Mouse (Mus musculus): ENCODE measurements around the gene Ppp1r2. TPM values are rescaled to one million over a fixed set of nuclear protein-coding genes. Genes with fewer than 3 reads are reported as not detected.

Ppp1r2 gene
- total and polyA plus RNA-seq, 3 experiments: 33.8 to 75.4 (median 62.4) TPM

DNA sequence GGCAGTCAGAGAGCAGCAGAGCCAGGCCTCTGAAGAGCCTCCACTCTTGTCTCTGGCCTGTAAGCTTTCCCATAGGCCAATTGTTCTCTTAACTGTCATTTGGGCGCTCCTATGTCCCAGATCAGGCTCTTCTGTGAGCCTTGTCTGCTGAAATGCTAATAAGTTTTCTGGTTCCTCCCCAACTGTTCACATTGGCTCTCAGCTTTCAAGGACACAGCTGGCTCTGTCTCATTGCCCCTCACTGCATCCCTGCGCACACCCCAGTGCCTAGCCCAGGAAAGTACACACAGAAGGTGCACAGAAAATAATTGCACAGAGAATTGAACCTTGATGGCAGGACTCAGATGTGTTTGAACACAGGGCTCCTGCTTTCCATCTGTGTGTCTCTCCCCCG is 24.9 kb upstream of the Ppp1r2 start:
- DNase-seq (ENCODE audit: extremely low read depth): no peak
- dilution Hi-C loops (cut with MboI; ENCODE audit: extremely low pct_ligation_motif_present, extremely low pct_unique_long_range_greater_than_20kb, low sequenced_read_pairs) (no loop called here), in situ Hi-C loops (cut with MboI; ENCODE audit: low pct_ligation_motif_present, low pct_unique_long_range_greater_than_20kb, low sequenced_read_pairs) (no loop called here)
- TF ChIP-seq GABPA (IDR thresholded peaks at IDR 0.05; ENCODE audit: insufficient replicate concordance, low read depth, low read length) (no peak), ELF1 (IDR thresholded peaks at IDR 0.05; ENCODE audit: low read depth, low read length) (no peak), MAZ (IDR thresholded peaks at IDR 0.05; ENCODE audit: low read depth, low read length) (no peak), ZC3H11A (IDR thresholded peaks at IDR 0.05; ENCODE audit: low read depth, low read length) (no peak), ZKSCAN1 (IDR thresholded peaks at IDR 0.05; ENCODE audit: borderline replicate concordance, low read depth, low read length) (no peak), CHD2 (IDR thresholded peaks at IDR 0.05; ENCODE audit: low read length) (no peak), NELFE (IDR thresholded peaks at IDR 0.05; ENCODE audit: low read depth, low read length) (no peak), HCFC1 (IDR thresholded peaks at IDR 0.05; ENCODE audit: low read depth, low read length) (no peak), MAX (IDR thresholded peaks at IDR 0.05; ENCODE audit: low read length) (no peak), TCF12 (IDR thresholded peaks at IDR 0.05; ENCODE audit: low read depth, low read length) (no peak), E2F4 (IDR thresholded peaks at IDR 0.05; ENCODE audit: insufficient replicate concordance, low read depth, low read length) (no peak), CTCF (conservative IDR thresholded peaks at IDR 0.05 in 1 of 2, IDR thresholded peaks at IDR 0.05 in 1 of 2; ENCODE audit: low read depth in 2 of 2, low read length in 2 of 2) (no peak), JUN (IDR thresholded peaks at IDR 0.05; ENCODE audit: insufficient read depth, low read depth, low read length) (no peak), KAT2A (IDR thresholded peaks at IDR 0.05; ENCODE audit: insufficient replicate concordance, low read length) (no peak), BHLHE40 (IDR thresholded peaks at IDR 0.05; ENCODE audit: low read depth, low read length) (no peak), RCOR1 (conservative IDR thresholded peaks at IDR 0.05; ENCODE audit: low read depth, low read length) (no peak), JUND (conservative IDR thresholded peaks at IDR 0.05; ENCODE audit: low read depth, low read length) (no peak)
- H3K27me3 ChIP-seq (replicated peaks): no peaks in the 10 kb centered on the region
- no peak overlapping the region for H3K4me2 ChIP-seq (ENCODE audit: insufficient read depth, low read depth, poor library complexity, severe bottlenecking)
- H3K36me3 ChIP-seq (replicated peaks in 1 of 2; ENCODE audit: control insufficient read depth in 1 of 2, insufficient read depth in 1 of 2, low read length in 1 of 2): no peaks in the 10 kb centered on the region
- no peak overlapping the region for H3K4me3 ChIP-seq (replicated peaks in 1 of 3; ENCODE audit: low read depth in 2 of 3, low read length in 2 of 3, poor library complexity in 1 of 3)
- H3K27ac ChIP-seq (ENCODE audit: insufficient read depth, low read depth): no peak overlapping the region
- H3K4me1 ChIP-seq (ENCODE audit: control insufficient read depth in 1 of 2, insufficient read depth in 2 of 2): peaks cover 4 to 9% of the 10 kb centered on the region in 2 experiments
- H3K9me3 ChIP-seq (replicated peaks; ENCODE audit: low read length): no peaks in the 10 kb centered on the region
- no peak overlapping the region for H3K9ac ChIP-seq (ENCODE audit: insufficient read depth, low read depth)
- H3K79me2 ChIP-seq (replicated peaks; ENCODE audit: control insufficient read depth, extremely low read depth, insufficient read depth, poor library complexity, severe bottlenecking): no peaks in the 10 kb centered on the region

DNA sequence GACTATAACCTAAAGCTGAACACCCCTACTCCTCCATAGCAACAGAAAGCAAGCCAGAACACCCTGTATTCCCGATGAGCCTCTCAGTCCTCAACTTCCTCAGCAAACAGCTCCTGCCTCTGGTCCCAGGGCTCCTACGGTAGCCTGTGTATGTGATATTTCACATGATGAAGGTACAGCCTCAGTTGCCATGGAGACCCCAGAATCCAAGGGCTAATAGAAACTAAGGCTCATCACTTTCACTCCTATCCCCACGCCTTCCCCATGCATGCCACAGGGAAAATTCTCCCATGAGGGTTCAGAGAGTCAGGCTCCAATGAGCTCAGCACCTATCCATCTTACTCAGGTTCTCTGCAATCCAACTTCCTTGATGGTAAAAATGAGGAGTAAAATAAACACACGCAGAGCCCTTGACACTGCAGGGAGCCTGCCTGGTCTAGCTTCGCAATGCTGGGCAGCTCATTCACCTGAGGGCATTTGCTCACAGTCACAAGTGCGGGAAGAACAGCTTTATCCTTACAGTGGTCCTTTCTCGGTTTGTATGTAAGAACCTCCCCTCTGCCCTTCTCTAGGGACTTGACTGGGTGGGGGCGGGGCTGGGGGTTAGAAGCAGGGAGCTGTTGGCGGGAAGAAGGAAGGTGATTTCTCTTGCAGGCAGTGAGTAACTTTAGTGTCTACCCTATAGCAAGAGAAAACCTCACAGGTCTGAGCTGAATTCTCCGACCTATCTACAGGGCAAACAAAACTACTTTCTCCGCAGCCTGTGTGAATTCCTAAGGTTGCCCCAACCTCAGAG is 24.3 kb upstream of the Ppp1r2 start:
- no peak overlapping the region for H3K4me2 ChIP-seq (ENCODE audit: insufficient read depth, low read depth, poor library complexity, severe bottlenecking)
- no peak overlapping the region for H3K27ac ChIP-seq (ENCODE audit: insufficient read depth, low read depth)
- in situ Hi-C loops (cut with MboI; ENCODE audit: low pct_ligation_motif_present, low pct_unique_long_range_greater_than_20kb, low sequenced_read_pairs) (no loop called here), dilution Hi-C loops (cut with MboI; ENCODE audit: extremely low pct_ligation_motif_present, extremely low pct_unique_long_range_greater_than_20kb, low sequenced_read_pairs) (no loop called here)
- DNase-seq (ENCODE audit: extremely low read depth): no peak
- H3K36me3 ChIP-seq (replicated peaks in 1 of 2; ENCODE audit: control insufficient read depth in 1 of 2, insufficient read depth in 1 of 2, low read length in 1 of 2): no peaks in the 10 kb centered on the region
- H3K9ac ChIP-seq (ENCODE audit: insufficient read depth, low read depth): no peak overlapping the region
- TF ChIP-seq POLR2A (IDR thresholded peaks at IDR 0.05; ENCODE audit: low read depth, low read length): no peak
- TF ChIP-seq USF1 (IDR thresholded peaks at IDR 0.05; ENCODE audit: low read depth, low read length): no peak
- TF ChIP-seq TBP (conservative IDR thresholded peaks at IDR 0.05; ENCODE audit: low read depth, low read length): no peak
- no peak for TF ChIP-seq ELF1 (IDR thresholded peaks at IDR 0.05; ENCODE audit: low read depth, low read length)
- TF ChIP-seq POLR2AphosphoS2 (IDR thresholded peaks at IDR 0.05; ENCODE audit: low read depth, low read length): no peak
- TF ChIP-seq MAFK (IDR thresholded peaks at IDR 0.05; ENCODE audit: insufficient replicate concordance, low read length): no peak
- TF ChIP-seq NRF1 (IDR thresholded peaks at IDR 0.05; ENCODE audit: low read depth, low read length): no peak
- no peak for TF ChIP-seq MYC (IDR thresholded peaks at IDR 0.05; ENCODE audit: low read depth, low read length)
- no peak for TF ChIP-seq JUND (conservative IDR thresholded peaks at IDR 0.05; ENCODE audit: low read depth, low read length)
- no peak for TF ChIP-seq SIN3A (IDR thresholded peaks at IDR 0.05; ENCODE audit: low read length)
- no peak for TF ChIP-seq KAT2A (IDR thresholded peaks at IDR 0.05; ENCODE audit: insufficient replicate concordance, low read length)
- TF ChIP-seq UBTF (IDR thresholded peaks at IDR 0.05; ENCODE audit: low read depth, low read length): no peak
- TF ChIP-seq PAX5 (IDR thresholded peaks at IDR 0.05; ENCODE audit: low read length): no peak
- TF ChIP-seq MAX (IDR thresholded peaks at IDR 0.05; ENCODE audit: low read length): no peak
- TF ChIP-seq SMC3 (IDR thresholded peaks at IDR 0.05; ENCODE audit: low read depth, low read length): no peak
- H3K27me3 ChIP-seq (replicated peaks): no peaks in the 10 kb centered on the region
- no peaks in the 10 kb centered on the region for H3K79me2 ChIP-seq (replicated peaks; ENCODE audit: control insufficient read depth, extremely low read depth, insufficient read depth, poor library complexity, severe bottlenecking)
- H3K9me3 ChIP-seq (replicated peaks; ENCODE audit: low read length): no peaks in the 10 kb centered on the region
- H3K4me3 ChIP-seq (replicated peaks in 1 of 3; ENCODE audit: low read depth in 2 of 3, low read length in 2 of 3, poor library complexity in 1 of 3): no peak overlapping the region
- peaks cover 4 to 12% of the 10 kb centered on the region in 2 experiments for H3K4me1 ChIP-seq (ENCODE audit: control insufficient read depth in 1 of 2, insufficient read depth in 2 of 2)

All from CH12.LX (cell line).